Mouse (Mus musculus): ENCODE measurements around the gene Prrt1. TPM values are rescaled to one million over a fixed set of nuclear protein-coding genes. Genes with fewer than 3 reads are reported as not detected.

The Prrt1 gene
- polyA plus RNA-seq, 1 experiment from 2014 or later, result 3.9 TPM

DNA sequence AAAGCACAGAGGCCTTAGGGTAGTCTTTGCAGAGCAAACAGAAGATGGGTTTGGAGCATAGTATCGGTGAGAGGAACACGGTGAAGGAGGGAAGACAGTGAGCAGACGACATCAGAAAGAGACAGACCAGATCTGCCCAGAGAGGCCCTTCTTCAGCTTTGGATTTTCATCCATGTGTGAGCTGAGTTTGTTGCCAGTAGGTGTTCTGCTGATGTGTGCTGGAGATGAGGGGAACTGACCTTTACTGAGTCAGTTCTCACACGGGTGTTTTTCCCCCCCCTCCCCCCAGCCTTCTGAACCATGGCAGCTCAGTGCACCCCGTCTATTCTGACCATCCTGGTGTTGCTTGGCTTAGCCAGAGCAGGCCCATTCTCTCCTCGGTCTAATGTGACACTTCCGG lies 40.9 kb downstream of the Prrt1 start, which contains the start of gene Tnxb:
TSS of gene Tnxb (plus strand) at position 301 of the 400 bp plus-strand sequence.
- no peak for ATAC-seq (ENCODE audit: low FRiP score, low read depth)
- H3K4me3 ChIP-seq, result peak within 1 kb of the TSS; percentile 37

DNA sequence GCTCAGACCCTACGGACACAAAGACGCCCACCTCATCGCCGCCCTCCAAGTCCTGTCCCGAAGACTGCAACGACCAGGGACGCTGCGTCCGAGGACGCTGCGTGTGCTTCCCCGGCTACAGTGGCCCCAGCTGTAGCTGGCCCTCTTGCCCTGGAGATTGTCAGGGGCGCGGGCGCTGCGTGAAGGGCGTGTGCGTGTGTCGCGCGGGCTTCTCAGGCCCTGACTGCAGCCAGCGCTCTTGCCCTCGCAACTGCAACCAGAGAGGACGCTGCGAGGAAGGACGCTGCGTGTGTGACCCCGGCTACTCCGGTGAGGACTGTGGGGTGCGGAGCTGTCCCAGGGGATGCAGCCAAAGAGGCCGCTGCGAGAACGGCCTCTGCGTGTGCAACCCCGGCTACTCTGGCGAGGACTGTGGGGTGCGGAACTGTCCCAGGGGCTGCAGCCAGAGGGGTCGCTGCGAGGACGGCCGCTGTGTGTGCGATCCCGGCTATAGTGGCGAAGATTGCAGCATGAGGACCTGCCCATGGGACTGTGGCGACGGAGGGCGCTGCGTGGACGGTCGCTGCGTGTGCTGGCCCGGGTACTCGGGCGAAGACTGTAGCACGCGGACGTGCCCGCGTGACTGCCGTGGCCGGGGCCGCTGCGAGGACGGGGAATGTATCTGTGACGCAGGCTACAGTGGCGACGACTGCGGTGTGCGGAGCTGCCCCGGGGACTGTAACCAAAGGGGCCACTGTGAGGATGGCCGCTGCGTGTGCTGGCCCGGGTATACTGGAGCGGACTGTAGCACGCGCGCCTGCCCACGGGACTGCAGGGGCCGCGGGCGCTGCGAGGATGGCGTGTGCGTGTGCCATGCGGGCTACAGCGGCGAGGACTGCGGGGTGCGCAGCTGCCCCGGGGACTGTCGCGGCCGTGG lies 42.1 kb downstream of the Prrt1 start:
- Histone ChIP-seq H3K9me3 (no peaks in the 10 kb centered on the region), H3K27me3 (peaks cover 68% of the 10 kb centered on the region), H3K4me3 (peak overlapping the region; percentile 37), H3K4me1 (peaks cover 14% of the 10 kb centered on the region), H3K9ac (replicated peaks) (peak overlapping the region; percentile 8), H3K27ac (replicated peaks) (no peak overlapping the region), H3K36me3 (no peaks in the 10 kb centered on the region), H3K4me2 (replicated peaks) (peak overlapping the region; percentile 56)
- ATAC-seq (ENCODE audit: low FRiP score, low read depth), result 0 out of 2 replicates have a peak, but pooled peaks have one; percentile 19
- 9% methylated on average over 93 of the region's 93 CpGs for whole genome bisulfite sequencing

More for the DNA sequence above, 40.9 kb downstream of the Prrt1 start, which contains the start of gene Tnxb:
- H3K27me3 ChIP-seq, result peaks cover 63% of the 10 kb centered on the region
- peak within 1 kb of the TSS; percentile 56 for H3K4me2 ChIP-seq (replicated peaks)
- no peaks in the 10 kb centered on the region for H3K9me3 ChIP-seq
- no peak within 1 kb of the TSS for H3K27ac ChIP-seq (replicated peaks)
- H3K4me1 ChIP-seq, result peaks cover 14% of the 10 kb centered on the region
- WGBS, result 67% methylated on average over 7 of the region's 7 CpGs
- H3K36me3 ChIP-seq, result no peaks in the 10 kb centered on the region
- peak within 1 kb of the TSS; percentile 8; the same call in 1 of the 2 replicates for H3K9ac ChIP-seq (replicated peaks)

DNA sequence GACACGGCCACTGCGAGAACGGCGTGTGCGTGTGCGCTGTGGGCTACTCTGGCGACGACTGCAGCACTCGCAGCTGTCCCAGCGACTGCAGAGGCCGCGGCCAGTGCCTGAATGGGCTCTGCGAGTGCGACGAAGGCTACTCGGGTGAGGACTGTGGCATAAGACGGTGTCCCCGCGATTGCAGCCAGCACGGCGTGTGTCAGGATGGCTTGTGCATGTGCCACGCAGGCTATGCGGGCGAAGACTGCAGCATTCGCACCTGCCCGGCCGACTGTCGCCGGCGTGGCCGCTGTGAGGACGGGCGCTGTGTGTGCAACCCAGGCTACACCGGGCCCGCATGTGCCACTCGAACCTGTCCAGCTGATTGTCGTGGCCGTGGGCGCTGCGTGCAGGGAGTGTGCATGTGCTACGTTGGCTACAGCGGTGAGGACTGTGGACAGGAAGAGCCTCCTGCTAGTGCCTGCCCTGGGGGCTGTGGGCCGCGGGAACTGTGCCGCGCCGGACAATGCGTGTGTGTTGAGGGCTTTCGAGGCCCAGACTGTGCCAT lies 43.0 kb downstream of the Prrt1 start:
- Histone ChIP-seq H3K4me1 (peaks cover 14% of the 10 kb centered on the region), H3K36me3 (no peaks in the 10 kb centered on the region), H3K27me3 (peaks cover 68% of the 10 kb centered on the region), H3K27ac (replicated peaks) (no peak overlapping the region), H3K9me3 (no peaks in the 10 kb centered on the region), H3K9ac (replicated peaks) (peak overlapping the region; percentile 8; the same call in 1 of the 2 replicates), H3K4me3 (peak overlapping the region; percentile 37), H3K4me2 (replicated peaks) (peak overlapping the region; percentile 56)
- WGBS, result 41% methylated on average over 49 of the region's 49 CpGs
- no peak for ATAC-seq (ENCODE audit: low FRiP score, low read depth)

DNA sequence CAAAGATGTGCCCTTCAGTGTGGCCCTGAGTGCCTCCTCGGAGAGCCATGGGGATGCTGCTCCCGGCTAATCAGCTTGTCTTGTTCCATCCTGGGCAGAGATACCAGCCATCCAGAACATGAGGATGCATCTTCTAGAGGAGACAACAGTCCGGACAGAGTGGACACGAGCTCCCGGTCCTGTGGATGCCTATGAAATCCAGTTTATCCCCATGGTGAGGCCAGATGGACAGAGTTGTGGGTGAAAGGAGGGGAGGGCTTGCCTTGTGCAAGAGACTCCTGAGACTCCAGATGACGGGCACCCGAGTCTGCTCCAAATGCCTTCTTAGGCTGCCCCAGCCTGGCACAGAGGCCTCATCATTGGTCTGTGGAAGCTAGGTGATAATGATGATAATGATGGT lies 43.8 kb downstream of the Prrt1 start:
- no peak overlapping the region for H3K27ac ChIP-seq (replicated peaks)
- H3K4me2 ChIP-seq (replicated peaks), result no peak overlapping the region
- peaks cover 73% of the 10 kb centered on the region for H3K27me3 ChIP-seq
- H3K4me3 ChIP-seq, result no peak overlapping the region
- H3K9me3 ChIP-seq, result no peaks in the 10 kb centered on the region
- WGBS, result 86% methylated on average over 7 of the region's 7 CpGs
- no peak for ATAC-seq (ENCODE audit: low FRiP score, low read depth)
- peaks cover 14% of the 10 kb centered on the region for H3K4me1 ChIP-seq
- H3K36me3 ChIP-seq, result no peaks in the 10 kb centered on the region
- H3K9ac ChIP-seq (replicated peaks), result no peak overlapping the region

DNA sequence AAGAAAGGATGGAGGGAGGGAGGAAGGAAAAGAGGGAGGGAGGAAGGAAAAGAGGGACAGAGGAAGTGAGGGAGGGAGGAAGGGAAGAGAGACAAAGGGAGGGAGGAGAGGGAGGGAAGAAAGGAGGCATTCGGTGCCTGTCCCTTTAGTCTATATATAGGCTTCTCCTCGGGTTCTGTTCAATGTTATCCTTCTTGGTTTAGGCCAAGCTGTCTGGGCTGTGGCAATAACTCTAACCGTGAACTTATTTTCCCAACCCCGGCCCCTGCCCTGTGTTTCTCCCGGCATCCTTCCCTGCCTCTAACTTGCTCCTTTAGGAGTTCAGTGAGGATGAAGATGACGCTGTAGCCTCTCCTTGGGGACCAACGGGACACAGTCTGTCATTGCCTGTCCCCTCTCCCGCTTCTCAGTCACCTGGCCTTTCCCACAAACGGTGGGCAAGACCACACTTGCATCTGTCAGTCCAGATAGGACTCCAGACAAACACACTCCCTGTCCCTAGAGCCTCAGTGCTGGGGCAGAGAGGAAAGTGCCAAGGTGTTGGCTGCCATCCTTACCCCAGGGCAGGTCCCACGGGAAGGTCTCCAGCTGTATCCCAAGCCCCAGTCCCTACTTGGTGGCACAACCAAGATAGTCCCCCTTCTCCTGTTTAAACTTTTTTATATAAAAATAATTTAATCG lies 45.3 kb downstream of the Prrt1 start:
- WGBS, result 67% methylated on average over 11 of the region's 11 CpGs
- no peak overlapping the region for H3K4me2 ChIP-seq (replicated peaks)
- no peaks in the 10 kb centered on the region for H3K9me3 ChIP-seq
- H3K27me3 ChIP-seq, result peaks cover 79% of the 10 kb centered on the region
- H3K36me3 ChIP-seq, result no peaks in the 10 kb centered on the region
- ATAC-seq (ENCODE audit: low FRiP score, low read depth), result no peak
- H3K27ac ChIP-seq (replicated peaks), result no peak overlapping the region
- H3K9ac ChIP-seq (replicated peaks), result no peak overlapping the region
- peaks cover 14% of the 10 kb centered on the region for H3K4me1 ChIP-seq
- no peak overlapping the region for H3K4me3 ChIP-seq

DNA sequence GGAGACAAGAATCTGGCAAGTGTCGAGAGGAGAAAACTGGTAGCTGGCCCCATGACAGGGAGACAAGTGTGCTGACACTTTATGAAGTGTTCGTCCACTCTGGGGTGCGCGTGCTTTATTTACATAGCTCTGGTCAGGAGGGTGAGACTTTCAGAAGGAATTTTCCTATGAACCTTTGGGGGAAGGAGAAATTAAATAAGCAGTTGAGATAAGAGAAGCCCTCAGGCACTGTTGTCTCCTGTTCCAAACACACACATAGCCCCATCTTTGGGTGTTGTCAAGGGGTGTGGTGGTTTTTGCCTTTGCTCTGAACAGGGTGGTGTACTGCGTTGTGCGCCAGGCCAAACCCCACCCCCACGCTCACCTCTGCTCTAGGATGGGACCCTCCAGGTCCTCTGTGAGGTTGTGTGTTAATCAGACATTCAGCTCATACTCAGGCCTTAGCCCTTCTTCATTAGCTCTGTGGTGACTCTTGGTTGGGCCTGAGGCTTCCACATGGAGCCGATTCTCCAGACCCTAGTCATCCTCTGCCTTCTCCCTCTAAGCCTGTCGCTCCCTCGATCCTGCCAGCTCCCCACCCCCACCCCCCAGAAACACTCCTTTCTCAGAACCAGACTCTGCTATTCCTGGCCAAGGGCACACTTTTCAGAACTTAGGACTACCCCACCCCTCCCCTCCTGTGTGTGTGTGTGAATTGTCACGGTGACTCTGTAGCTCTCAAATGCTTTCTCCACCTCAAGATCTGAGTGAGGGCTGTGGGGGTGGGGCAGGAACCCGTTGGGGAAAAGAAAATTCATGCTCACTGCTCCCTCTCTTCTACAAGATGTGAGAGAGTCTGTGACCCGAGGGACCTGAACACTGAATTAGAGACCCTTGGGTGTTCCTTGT lies 46.1 kb downstream of the Prrt1 start:
- ATAC-seq (ENCODE audit: low FRiP score, low read depth), result no peak
- no peaks in the 10 kb centered on the region for H3K9me3 ChIP-seq
- peaks cover 79% of the 10 kb centered on the region for H3K27me3 ChIP-seq
- WGBS, result 75% methylated on average over 13 of the region's 13 CpGs
- H3K4me3 ChIP-seq, result no peak overlapping the region
- peaks cover 14% of the 10 kb centered on the region for H3K4me1 ChIP-seq
- no peak overlapping the region for H3K9ac ChIP-seq (replicated peaks)
- no peak overlapping the region for H3K4me2 ChIP-seq (replicated peaks)
- H3K27ac ChIP-seq (replicated peaks), result no peak overlapping the region
- H3K36me3 ChIP-seq, result no peaks in the 10 kb centered on the region

DNA sequence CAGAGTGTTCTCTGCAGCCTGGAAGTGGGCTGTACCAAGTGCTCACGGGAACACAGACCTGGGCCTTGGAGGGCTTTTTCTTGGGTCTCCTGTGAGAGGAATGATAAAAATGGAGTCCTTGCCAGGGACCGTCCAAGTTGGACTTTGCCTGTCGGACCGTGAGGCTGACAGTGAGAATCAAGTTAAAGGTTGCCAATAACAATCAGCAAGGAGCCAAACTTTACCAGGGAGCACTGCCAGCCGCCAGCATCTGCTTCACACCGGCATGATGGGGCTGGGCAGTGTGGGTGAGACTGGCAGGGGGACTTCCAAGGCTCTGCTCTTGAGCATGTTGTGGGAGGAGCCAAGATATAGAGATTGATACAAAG lies 46.7 kb downstream of the Prrt1 start:
- 84% methylated on average over 6 of the region's 6 CpGs for WGBS
- Histone ChIP-seq H3K27me3 (peaks cover 74% of the 10 kb centered on the region), H3K27ac (replicated peaks) (no peak overlapping the region), H3K9ac (replicated peaks) (no peak overlapping the region), H3K4me3 (no peak overlapping the region), H3K36me3 (no peaks in the 10 kb centered on the region), H3K4me2 (replicated peaks) (no peak overlapping the region), H3K4me1 (peaks cover 14% of the 10 kb centered on the region), H3K9me3 (no peaks in the 10 kb centered on the region)
- no peak for ATAC-seq (ENCODE audit: low FRiP score, low read depth)

DNA sequence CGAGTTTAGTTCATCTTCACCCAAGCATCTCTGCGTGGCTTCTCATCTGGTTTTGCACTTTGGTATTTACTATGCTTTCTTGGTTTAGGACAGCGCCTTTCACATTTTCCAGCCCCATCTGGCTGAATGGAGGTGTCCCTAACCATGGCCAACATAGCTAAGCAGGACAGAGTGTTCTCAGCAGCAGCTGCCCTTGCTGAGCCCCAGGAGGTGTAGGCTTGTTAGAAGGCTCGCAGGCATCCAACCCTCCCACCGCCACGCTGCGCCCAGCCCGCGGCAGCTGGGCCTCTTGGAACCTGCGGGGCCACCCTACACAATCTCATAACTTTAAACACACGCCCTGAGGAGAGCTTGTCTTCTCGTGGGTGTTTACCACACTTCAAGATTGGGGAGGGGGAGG lies 47.3 kb downstream of the Prrt1 start:
- Histone ChIP-seq H3K4me1 (peaks cover 8% of the 10 kb centered on the region), H3K4me2 (replicated peaks) (no peak overlapping the region), H3K36me3 (no peaks in the 10 kb centered on the region), H3K27me3 (peaks cover 68% of the 10 kb centered on the region), H3K9me3 (no peaks in the 10 kb centered on the region), H3K4me3 (no peak overlapping the region), H3K27ac (replicated peaks) (no peak overlapping the region), H3K9ac (replicated peaks) (no peak overlapping the region)
- no peak for ATAC-seq (ENCODE audit: low FRiP score, low read depth)
- 79% methylated on average over 12 of the region's 12 CpGs for WGBS

DNA sequence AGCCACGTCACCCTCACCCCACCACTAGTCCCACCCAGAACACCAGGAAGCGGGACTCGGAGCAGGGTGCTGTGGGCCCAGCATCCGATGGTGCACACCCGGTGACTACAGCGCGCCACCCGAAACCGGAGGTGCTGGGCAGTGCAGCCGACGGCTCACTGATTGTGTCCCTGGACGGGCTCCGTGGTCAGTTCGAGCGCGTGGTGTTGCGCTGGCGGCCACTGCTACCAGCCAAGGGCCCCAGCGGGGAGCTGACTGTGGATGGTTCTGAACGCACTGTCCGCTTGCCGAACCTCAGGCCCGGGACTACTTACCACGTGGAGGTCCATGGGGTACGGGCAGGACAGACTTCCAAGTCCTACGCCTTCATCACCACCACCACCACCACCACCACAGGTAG lies 50.9 kb downstream of the Prrt1 start:
- ATAC-seq (ENCODE audit: low FRiP score, low read depth), result no peak
- H3K4me2 ChIP-seq (replicated peaks), result no peak overlapping the region
- no peaks in the 10 kb centered on the region for H3K9me3 ChIP-seq
- no peaks in the 10 kb centered on the region for H3K4me1 ChIP-seq
- no peaks in the 10 kb centered on the region for H3K36me3 ChIP-seq
- WGBS, result 89% methylated on average over 26 of the region's 26 CpGs
- peaks cover 37% of the 10 kb centered on the region for H3K27me3 ChIP-seq
- H3K4me3 ChIP-seq, result no peak overlapping the region
- no peak overlapping the region for H3K9ac ChIP-seq (replicated peaks)
- H3K27ac ChIP-seq (replicated peaks), result no peak overlapping the region

DNA sequence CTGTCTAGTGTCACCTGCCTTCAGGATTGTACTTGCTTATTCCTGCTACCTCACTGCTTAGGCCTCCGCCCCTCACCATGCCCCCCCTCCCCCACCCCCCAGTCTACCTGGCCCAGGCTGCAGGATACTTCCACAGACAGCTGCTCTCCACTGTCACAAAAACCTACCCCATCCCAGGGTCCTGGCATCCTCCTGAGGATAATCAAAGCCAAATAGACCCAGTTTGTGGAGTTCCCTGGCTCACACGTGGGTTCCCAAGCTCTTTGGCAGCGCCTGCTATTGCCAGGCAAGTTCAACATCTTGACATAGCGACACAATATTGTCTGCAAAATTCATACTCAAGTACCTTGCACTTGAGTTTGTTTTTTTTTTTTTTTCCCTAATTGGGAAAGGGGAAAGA lies 51.3 kb downstream of the Prrt1 start:
- 79% methylated on average over 4 of the region's 4 CpGs for WGBS
- Histone ChIP-seq H3K4me2 (replicated peaks) (no peak overlapping the region), H3K4me3 (no peak overlapping the region), H3K27ac (replicated peaks) (no peak overlapping the region), H3K27me3 (peaks cover 33% of the 10 kb centered on the region), H3K4me1 (no peaks in the 10 kb centered on the region), H3K9ac (replicated peaks) (no peak overlapping the region), H3K9me3 (no peaks in the 10 kb centered on the region), H3K36me3 (no peaks in the 10 kb centered on the region)
- no peak for ATAC-seq (ENCODE audit: low FRiP score, low read depth)

DNA sequence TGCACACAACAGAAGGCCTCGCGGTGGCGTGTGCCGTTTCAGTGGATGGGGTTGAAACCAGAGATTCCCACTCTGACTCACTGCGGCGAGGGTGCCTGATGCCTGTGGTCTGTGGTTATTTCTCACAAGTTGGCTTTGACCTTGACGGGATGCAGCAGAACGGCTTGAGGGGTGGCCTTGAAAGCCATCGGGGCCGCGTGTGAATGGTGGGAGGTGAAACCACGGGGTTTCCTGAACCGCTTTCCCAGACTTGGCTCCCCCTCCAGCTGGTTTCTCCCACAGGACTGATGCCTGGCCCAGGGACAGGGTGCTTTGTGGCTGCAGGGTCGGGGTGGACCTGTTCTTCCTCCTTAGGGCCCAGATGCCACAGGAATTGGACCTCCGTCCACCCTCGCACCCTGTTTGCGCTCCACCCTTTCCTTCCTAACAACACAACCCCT lies 51.8 kb downstream of the Prrt1 start:
- H3K9ac ChIP-seq (replicated peaks), result no peak overlapping the region
- no peak overlapping the region for H3K27ac ChIP-seq (replicated peaks)
- no peak for ATAC-seq (ENCODE audit: low FRiP score, low read depth)
- peaks cover 29% of the 10 kb centered on the region for H3K27me3 ChIP-seq
- WGBS, result 87% methylated on average over 17 of the region's 17 CpGs
- no peaks in the 10 kb centered on the region for H3K4me1 ChIP-seq
- H3K4me2 ChIP-seq (replicated peaks), result no peak overlapping the region
- no peaks in the 10 kb centered on the region for H3K9me3 ChIP-seq
- no peak overlapping the region for H3K4me3 ChIP-seq
- H3K36me3 ChIP-seq, result no peaks in the 10 kb centered on the region

All from midbrain, embryonic 12.5 days (tissue).